Mouse (Mus musculus): ENCODE measurements around the gene Inafm2.

Inafm2 gene

GRCm38 (mm10) chr2:118750476-118750875 lies 4.9 kb downstream of the Inafm2 start:
- in situ Hi-C loops (cut with MboI; ENCODE audit: low pct_unique_long_range_greater_than_20kb in 1 of 2, low sequenced_read_pairs in 2 of 2, unreplicated experiment in 1 of 2) = no loop called here

GRCm38 (mm10) chr2:118751896-118752791 lies 6.6 kb downstream of the Inafm2 start:
- in situ Hi-C loops (cut with MboI; ENCODE audit: low pct_unique_long_range_greater_than_20kb in 1 of 2, low sequenced_read_pairs in 2 of 2, unreplicated experiment in 1 of 2) = no loop called here

- in situ Hi-C loops (cut with MboI; ENCODE audit: low pct_unique_long_range_greater_than_20kb in 1 of 2, low sequenced_read_pairs in 2 of 2, unreplicated experiment in 1 of 2) = no loop called here
Measured at GRCm38 (mm10) chr2:118752792-118753108, 7.2 kb downstream of the Inafm2 start.

DNA sequence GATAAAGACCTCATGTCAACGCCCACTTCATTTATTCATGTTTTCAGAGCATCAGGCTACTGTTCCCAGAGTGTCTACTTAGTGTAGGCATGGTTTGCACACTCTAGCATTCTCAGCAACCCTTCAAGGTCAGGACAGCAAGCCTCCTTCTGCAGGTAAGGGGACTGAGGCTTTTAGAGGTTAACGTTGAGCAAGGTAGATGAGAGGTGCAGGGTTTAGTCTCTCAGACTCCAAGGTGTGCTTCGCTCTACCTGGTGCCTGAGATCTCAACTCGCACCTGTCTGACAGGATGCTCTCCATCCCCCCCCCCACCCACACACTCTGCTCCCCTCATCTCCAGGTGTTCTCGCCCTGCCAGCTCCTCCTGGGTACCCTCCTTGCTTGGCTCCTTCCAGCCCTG lies 8.6 kb downstream of the Inafm2 start:
- in situ Hi-C loops (cut with MboI; ENCODE audit: low pct_unique_long_range_greater_than_20kb in 1 of 2, low sequenced_read_pairs in 2 of 2, unreplicated experiment in 1 of 2) = no loop called here

GRCm38 (mm10) chr2:118755407-118755806 lies 9.8 kb downstream of the Inafm2 start:
- in situ Hi-C loops (cut with MboI; ENCODE audit: low pct_unique_long_range_greater_than_20kb in 1 of 2, low sequenced_read_pairs in 2 of 2, unreplicated experiment in 1 of 2) = no loop called here

DNA sequence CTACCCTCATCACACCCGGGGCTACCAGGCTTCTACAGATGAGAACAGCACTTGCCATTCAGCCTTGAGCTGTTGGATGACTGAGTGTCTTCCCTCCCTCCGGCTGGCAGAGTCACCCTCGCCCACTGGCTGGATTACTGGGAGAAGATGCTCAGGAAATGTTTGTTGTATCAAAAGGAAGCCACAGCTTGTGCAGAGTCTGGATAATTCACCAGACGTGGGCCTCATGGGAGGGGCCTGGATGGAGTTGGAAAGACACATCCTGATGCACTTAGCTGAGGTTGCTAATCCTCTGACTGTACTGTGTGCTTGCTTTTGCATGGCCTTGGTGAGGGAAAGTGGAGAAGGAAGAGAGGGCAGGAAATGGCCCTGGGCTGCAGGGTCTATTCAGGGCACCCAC lies 10.5 kb downstream of the Inafm2 start:
- in situ Hi-C loops (cut with MboI; ENCODE audit: low pct_unique_long_range_greater_than_20kb in 1 of 2, low sequenced_read_pairs in 2 of 2, unreplicated experiment in 1 of 2) = no loop called here

- in situ Hi-C loops (cut with MboI; ENCODE audit: low pct_unique_long_range_greater_than_20kb in 1 of 2, low sequenced_read_pairs in 2 of 2, unreplicated experiment in 1 of 2) = loop anchor here (5.0 kb wide), 2 partner anchors 122 to 132 kb away; no protein-coding TSS in a partner anchor
Measured at GRCm38 (mm10) chr2:118759828-118760227, 14.3 kb downstream of the Inafm2 start.

- in situ Hi-C loops (cut with MboI; ENCODE audit: low pct_unique_long_range_greater_than_20kb in 1 of 2, low sequenced_read_pairs in 2 of 2, unreplicated experiment in 1 of 2) = loop anchor here (5.0 kb wide), 2 partner anchors 122 to 132 kb away; no protein-coding TSS in a partner anchor
Measured at GRCm38 (mm10) chr2:118760311-118761025, 14.9 kb downstream of the Inafm2 start.

DNA sequence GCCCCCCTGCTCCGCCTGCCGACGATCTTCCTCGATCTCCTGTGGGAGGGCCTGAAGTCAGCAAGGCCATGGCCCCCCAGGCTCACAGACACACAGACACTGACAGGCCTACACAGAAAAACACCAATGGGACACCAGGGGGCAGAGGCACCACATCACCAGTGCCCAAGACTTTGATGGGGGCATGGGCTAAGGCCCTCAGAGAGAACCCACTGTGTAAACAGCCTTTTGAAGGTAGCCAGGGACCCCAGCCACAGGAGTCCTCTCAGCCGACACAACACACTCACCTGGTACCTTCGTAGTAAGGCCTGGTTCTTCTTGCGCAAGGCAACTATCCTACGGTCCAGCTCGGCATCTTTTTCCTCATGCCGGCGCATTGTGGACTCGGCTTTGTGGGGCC lies 15.8 kb downstream of the Inafm2 start:
- in situ Hi-C loops (cut with MboI; ENCODE audit: low pct_unique_long_range_greater_than_20kb in 1 of 2, low sequenced_read_pairs in 2 of 2, unreplicated experiment in 1 of 2) = loop anchor here (5.0 kb wide), 2 partner anchors 121 to 131 kb away; no protein-coding TSS in a partner anchor

DNA sequence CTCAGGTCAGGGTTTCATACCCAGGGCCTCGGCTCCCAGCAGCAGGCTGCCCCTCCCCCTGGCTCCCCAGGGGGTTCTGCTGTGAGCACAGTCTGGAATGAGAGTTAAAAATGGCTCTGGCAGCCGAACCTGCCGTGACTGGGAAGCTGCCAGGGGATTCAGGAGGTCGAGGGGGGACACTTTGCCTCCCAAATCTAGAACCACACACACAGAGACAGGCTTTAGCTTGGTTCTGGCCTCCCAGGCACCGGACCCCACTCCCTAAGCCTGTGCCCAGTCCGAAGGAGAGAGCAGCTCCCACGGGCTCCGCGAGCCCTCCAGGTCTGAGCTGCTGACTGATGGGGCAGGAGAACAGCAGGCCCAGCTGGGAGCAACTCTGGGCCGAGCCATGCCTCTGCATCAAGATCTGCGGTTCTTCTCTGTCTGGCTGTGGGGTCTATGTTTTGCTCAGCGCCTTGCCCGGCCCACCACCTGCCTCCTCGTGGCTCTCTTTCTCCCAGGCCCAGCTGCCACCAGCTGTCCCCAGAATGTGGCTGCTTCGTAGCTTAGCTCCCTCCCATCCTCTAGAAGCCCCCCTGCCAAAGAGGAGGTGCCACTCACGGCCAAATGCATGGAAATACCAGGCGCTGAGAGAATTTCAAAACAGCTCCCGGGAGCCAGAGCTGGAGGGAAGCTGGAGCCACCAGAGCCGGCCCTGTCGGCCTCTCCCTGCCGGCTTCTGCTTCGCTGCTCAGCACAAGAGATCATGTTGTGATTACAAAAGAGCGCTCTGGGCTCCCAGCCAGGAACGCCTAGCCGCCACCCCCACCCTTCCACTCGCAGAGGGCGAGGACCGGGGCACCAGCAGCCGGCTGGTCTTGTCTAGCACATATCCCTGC lies 16.6 kb downstream of the Inafm2 start, which contains the start of gene Ccdc9b:
Gene Ccdc9b, minus strand, starts transcription at position 756 of the 878 bp plus-strand sequence.
- in situ Hi-C loops (cut with MboI; ENCODE audit: low pct_unique_long_range_greater_than_20kb in 1 of 2, low sequenced_read_pairs in 2 of 2, unreplicated experiment in 1 of 2) = loop anchor here (5.0 kb wide), 2 partner anchors 120 to 130 kb away; no protein-coding TSS in a partner anchor

DNA sequence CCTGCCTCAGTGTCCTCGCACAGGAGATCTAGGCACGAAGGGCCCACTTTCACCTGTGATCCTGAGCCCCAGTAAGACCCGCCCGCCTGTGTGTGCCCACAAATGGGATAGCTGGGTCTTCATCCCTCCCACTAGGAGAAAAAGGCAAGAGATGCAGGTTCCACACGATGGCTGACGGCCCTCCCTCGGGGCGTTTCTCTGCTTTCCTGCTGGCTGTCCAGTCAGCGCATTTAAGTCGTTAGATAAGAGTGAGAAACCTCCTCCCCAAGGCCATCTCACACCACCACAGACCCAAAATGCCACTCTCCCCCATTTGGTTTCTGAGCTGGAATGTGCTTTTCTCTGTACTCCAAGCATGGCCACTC lies 17.2 kb downstream of the Inafm2 start:
- in situ Hi-C loops (cut with MboI; ENCODE audit: low pct_unique_long_range_greater_than_20kb in 1 of 2, low sequenced_read_pairs in 2 of 2, unreplicated experiment in 1 of 2) = loop anchor here (5.0 kb wide), 2 partner anchors 120 to 130 kb away; no protein-coding TSS in a partner anchor

GRCm38 (mm10) chr2:118763469-118763868 lies 17.9 kb downstream of the Inafm2 start:
- in situ Hi-C loops (cut with MboI; ENCODE audit: low pct_unique_long_range_greater_than_20kb in 1 of 2, low sequenced_read_pairs in 2 of 2, unreplicated experiment in 1 of 2) = loop anchor here (5.0 kb wide), 2 partner anchors 119 to 129 kb away; no protein-coding TSS in a partner anchor

DNA sequence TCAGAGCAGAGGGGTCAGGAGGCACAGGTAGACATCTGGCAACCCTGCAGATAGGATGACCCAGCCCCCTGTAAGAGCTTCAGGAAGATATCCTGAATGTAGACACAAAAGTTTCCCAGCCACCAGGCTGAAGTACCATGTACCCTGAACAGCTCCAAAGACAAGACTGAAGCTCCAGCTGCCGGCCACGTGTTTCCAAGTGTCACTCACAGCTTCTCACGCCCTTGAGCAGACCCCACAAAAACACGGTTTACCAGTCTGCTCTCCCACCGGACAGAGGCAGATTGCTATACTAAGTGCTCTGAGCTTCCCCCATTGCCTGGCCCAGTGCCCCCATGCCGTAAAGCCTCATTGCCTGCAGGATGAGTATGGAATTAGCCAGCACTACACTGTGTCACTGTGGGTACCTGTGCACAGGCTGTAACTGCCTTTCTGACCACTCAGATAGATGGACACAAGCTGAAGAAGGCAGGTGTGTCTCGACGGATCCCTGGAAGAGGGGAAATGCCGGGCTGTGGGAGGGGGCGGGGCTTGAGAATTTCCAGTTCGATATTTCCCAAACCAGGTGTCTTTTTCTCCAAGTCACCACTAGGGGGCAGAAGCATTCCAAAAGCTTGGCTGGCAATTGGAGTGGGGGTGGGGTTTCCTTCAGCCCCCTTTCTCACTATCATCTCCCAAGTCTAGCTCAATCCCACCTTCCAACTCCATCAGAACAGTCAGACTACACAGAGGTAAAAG lies 18.7 kb downstream of the Inafm2 start:
- in situ Hi-C loops (cut with MboI; ENCODE audit: low pct_unique_long_range_greater_than_20kb in 1 of 2, low sequenced_read_pairs in 2 of 2, unreplicated experiment in 1 of 2) = loop anchor here (5.0 kb wide), 2 partner anchors 118 to 128 kb away; no protein-coding TSS in a partner anchor

GRCm38 (mm10) chr2:118764875-118765274 lies 19.3 kb downstream of the Inafm2 start:
- in situ Hi-C loops (cut with MboI; ENCODE audit: low pct_unique_long_range_greater_than_20kb in 1 of 2, low sequenced_read_pairs in 2 of 2, unreplicated experiment in 1 of 2) = loop anchor here (5.0 kb wide), 2 partner anchors 117 to 127 kb away; no protein-coding TSS in a partner anchor

DNA sequence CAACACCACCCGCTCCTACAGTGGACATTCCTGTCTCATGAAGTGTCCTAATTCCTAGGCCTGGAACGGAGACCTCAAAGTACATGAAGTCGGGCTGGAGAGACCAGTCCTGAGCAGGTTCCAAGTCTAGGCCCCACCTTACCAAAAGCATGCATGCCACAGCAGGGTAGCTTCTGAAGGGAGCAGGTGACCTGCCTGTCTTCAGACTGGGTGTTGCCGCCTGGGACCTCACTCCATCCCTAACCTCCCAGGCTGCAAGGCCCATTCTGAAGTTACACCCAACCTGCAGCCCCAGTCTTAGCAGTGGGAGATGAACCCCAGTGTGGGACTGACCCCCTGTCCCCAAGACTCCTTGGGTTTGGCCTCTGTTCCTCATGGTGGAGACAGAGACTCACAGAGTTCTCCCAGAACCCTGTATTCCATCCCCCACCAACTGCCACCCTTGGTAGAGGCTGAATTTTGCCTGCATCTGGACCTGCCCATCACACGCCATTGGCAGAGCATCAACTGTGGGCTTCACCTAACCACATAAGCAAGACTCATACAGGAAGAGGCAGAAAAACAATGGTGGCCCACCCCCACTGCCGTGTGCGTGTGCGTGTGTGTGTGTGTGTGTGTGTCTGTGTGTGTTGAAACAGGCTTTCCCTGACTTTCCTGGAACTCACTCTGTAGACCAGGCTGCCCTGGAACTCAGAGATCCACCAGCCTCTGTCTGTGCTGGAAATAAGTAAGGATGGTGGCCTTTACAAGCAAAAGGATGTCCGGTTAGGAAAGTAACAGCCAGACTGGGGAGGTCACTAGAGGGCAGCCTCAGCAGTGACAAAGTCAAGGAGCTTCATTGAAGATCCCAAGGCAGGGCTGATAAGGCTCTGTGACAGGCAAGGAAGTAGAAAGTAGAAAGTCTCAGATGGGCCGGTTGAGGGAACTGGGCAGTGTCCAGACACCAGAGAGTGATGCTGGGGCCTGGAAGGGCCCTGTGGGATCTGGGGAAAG lies 20.8 kb downstream of the Inafm2 start:
- in situ Hi-C loops (cut with MboI; ENCODE audit: low pct_unique_long_range_greater_than_20kb in 1 of 2, low sequenced_read_pairs in 2 of 2, unreplicated experiment in 1 of 2) = no loop called here

DNA sequence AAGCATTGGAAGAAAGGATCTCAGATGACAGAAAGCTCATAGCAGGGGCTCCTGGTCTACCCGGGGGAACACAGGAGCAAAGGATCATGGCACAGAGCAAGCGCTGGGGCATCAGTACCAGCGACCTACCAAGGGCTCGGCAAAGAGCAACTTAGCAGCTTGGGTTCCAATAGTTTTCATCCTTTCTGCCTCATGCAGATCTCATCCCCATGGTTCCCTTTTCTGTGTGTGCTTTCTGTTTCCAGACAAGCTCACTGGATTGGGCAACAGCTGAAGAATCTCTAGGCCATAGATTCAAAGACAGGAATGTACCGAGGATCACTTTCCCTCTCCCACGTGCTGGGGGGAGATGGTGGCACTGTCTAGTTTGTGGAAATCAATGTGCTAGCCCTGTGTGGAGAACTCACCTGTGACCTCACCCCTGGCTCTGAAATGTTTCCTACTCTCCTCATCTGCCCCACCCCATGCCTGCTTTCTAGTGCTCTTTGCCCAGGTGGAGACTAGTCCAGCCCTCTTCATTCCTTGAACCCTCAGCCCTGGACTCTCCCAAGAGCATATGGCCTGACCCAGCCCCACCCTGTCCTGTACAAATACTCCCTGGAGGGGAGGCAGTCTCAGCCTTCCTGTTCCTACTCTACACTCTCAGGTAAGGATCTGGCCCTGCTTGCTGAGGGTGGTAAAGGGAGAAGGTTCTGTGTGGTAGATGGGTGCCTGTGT lies 26.8 kb downstream of the Inafm2 start, which contains the start of gene Phgr1:
Gene Phgr1, plus strand, starts transcription at position 612 of the 717 bp plus-strand sequence.
- in situ Hi-C loops (cut with MboI; ENCODE audit: low pct_unique_long_range_greater_than_20kb in 1 of 2, low sequenced_read_pairs in 2 of 2, unreplicated experiment in 1 of 2) = no loop called here

All from mouse embryonic stem cell (cell line).